Mouse (Mus musculus) cerebellum, postnatal 36 days (tissue): ENCODE results near the gene Mpp3.
A peak's percentile ranks its signal among the peaks of the same experiment; 100 is the strongest.

ENCODE experiments used
- DNase-seq, 2 experiments: peaks; one replicate each; pipeline ENCODE4 v3.0.0; 2021 to 2022; ENCODE audit warnings: mixed read lengths in 2 of 2

Mpp3 gene

GRCm38 (mm10) chr11:102039487-102040137, 11.4 kb upstream of the Mpp3 start:
- no peak for DNase-seq

DNA sequence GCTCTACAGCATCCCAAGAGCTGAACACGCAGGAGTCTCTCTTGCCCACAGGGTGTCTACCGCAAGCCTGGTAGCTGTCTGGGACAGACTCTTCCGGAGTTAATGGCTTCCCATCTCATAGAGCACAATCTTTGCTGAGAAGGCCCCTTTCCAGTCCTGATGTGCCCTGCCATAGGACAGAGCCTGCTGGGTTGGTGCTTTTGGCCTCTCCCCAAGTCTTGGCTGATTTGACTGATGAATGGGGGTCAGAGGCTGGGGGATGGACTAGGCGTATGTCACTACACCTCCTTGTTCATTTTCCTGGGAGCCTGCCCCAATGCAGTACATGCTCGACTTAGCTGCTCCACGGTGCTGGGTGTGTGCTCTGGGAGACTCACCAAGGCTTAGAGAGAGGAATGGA, 9.5 kb upstream of the Mpp3 start:
- DNase-seq, result no peak

GRCm38 (mm10) chr11:102036336-102036735, 8.1 kb upstream of the Mpp3 start:
- no peak for DNase-seq

GRCm38 (mm10) chr11:102035456-102035960, 7.2 kb upstream of the Mpp3 start:
- DNase-seq, result no peak

GRCm38 (mm10) chr11:102034887-102035286, 6.6 kb upstream of the Mpp3 start:
- peak; percentile 85 to 89 for DNase-seq

DNA sequence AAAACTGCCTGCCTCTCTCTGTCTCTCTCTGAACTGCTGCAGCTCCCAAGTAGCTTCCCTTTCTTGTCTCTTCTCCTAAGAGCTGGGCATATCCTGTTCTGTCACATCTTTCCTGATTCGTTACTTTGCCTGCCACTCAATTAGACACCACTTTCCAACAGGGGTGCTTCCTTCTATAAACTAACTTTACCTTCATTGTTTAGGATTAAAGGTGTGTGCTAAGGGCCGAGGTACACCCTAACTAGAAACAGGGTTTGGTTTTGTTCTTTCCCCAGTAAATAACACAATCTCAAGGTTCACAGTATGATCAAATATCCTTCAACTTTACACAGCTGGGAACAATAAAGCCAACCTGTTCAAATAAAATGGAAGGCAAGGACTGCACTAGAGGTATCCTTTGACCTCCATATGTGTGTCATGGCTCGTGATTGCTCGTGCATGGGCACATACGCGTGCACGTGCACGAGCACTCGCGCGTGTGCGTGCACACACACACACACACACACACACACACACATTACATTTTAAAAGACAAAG, 4.9 kb upstream of the Mpp3 start:
- no peak for DNase-seq

GRCm38 (mm10) chr11:102031149-102031548, 2.9 kb upstream of the Mpp3 start:
- DNase-seq, result peak; percentile 96 to 100

DNA sequence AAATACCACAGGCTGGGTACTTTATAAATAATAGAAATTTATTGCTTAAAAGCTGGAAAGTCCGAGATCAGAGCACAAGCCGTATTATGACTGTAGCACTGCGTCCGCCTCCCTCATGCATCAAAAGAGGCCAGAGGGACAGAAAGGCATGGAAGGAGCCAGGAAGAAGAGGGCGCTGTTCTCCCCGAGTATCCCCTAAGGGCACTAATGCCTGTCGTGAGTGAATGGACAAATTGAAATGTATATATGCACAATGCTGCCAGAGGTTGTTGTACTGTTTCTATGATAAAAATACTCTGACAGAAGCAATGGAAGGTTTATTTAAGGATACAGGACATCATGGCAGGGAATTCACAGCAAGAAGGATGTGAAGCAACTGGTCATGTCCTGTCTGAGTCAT, 1.7 kb upstream of the Mpp3 start:
- peak in 1 of 2 experiments; percentile 25 for DNase-seq

GRCm38 (mm10) chr11:102029304-102029703, 1.0 kb upstream of the Mpp3 start:
- DNase-seq, result peak in 1 of 2 experiments; percentile 8

GRCm38 (mm10) chr11:102027361-102028017, 772 bp downstream of the Mpp3 start:
- DNase-seq, result peak; percentile 48 to 61

GRCm38 (mm10) chr11:102026694-102027360, 1.4 kb downstream of the Mpp3 start:
- DNase-seq, result peak; percentile 86 to 88

GRCm38 (mm10) chr11:102025991-102026660, 2.1 kb downstream of the Mpp3 start:
- peak in 1 of 2 experiments; percentile 54 for DNase-seq

DNA sequence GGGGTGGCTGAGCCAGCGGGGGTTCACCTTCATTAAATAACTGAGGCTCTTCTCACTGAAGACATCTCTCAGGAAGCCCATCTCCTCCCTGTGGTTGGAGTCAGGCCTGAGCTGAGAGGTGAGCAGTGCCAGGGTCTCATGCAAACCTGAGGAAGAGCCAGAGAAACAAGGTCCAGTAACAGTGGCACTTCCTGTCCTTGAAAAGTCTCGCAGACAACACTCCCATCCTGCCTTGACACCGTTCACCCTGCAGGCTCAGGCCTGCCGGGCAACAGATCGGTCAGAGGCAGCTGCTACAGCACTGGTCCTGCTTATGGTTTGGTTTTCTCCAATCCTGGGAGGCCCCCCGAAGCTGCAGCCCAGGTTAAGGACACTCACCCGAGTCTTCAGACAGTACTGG, 2.9 kb downstream of the Mpp3 start:
- DNase-seq, result peak in 1 of 2 experiments; percentile 29

- peak in 1 of 2 experiments; percentile 21 for DNase-seq
These were observed 3.4 kb downstream of the Mpp3 start for GRCm38 (mm10) chr11:102024875-102025274.

GRCm38 (mm10) chr11:102024084-102024758, 4.0 kb downstream of the Mpp3 start:
- peak; percentile 78 to 85 for DNase-seq

DNA sequence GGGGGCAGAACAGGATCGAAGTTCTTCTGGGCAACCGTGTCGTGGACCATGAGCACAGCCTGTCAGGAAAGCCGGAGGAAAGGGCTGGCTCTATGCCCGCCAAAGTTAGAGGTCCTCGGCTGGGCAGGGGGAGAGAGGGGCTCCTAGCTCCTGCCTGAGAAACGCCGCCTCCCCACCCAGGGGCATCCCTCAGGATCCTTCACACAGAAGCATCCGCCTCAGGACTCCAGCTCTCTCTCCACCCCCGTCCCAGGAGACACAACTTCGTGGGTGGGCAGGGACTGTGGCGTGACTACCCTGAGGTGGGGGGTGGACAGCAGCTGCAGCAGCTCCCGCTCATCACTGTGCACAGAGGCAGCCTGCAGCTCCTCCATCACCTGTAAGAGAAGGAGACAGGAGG, 4.9 kb downstream of the Mpp3 start:
- DNase-seq, result peak in 1 of 2 experiments; percentile 28

DNA sequence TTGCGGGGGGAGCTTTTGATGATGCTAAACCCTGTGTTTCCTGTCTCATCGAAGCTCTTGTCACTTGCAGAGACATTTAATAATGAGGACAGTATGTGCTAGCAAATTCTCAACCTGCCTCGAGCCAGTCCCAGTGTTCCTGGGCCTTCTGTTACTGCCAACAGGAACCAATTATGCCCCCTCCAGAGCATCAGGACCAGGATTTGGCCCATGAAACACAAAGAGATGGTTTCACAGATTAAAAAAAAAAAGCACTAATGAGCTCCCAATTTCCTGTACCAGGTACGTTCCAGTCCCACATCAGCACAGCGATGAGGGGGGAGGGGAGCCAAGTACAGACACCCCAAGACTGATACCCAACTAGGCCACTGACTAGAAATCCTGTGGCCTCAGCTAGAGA, 7.1 kb downstream of the Mpp3 start:
- DNase-seq, result no peak

- no peak for DNase-seq
These were observed 8.5 kb downstream of the Mpp3 start for GRCm38 (mm10) chr11:102019736-102020135.

GRCm38 (mm10) chr11:102016136-102016535, 12.1 kb downstream of the Mpp3 start:
- peak; percentile 48 to 58 for DNase-seq

- no peak for DNase-seq
These were observed 12.8 kb downstream of the Mpp3 start for GRCm38 (mm10) chr11:102015472-102015871.

- DNase-seq, result no peak
These were observed 15.1 kb downstream of the Mpp3 start for GRCm38 (mm10) chr11:102013201-102013600.

DNA sequence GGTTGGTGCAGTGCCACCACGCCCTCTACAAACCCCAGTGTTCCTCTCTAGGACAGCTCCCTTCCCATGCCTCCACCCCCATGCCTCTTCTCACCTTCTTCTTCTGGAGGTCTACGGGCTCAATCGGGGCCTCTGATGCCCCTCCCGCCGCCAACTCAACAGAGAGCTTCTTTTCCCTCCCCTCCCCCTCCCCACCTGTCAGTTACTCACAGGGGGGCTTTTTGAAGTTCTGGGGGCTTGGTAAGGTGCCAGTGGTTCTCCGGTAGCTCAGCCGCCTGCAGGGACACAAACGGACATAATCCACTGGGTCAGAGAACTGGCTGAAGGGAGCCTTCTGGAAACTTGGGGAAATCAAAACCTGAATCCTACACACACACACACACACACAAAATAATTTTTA, 16.8 kb downstream of the Mpp3 start:
- DNase-seq, result no peak
